Mouse (Mus musculus): ENCODE results near the gene Rlim. TPM values are rescaled to one million over a fixed set of nuclear protein-coding genes. Genes with fewer than 3 reads are reported as not detected.

Rlim gene
- polyA plus RNA-seq (2012; rRNA removed): 23.7 and 29.5 TPM in 2 replicates

DNA sequence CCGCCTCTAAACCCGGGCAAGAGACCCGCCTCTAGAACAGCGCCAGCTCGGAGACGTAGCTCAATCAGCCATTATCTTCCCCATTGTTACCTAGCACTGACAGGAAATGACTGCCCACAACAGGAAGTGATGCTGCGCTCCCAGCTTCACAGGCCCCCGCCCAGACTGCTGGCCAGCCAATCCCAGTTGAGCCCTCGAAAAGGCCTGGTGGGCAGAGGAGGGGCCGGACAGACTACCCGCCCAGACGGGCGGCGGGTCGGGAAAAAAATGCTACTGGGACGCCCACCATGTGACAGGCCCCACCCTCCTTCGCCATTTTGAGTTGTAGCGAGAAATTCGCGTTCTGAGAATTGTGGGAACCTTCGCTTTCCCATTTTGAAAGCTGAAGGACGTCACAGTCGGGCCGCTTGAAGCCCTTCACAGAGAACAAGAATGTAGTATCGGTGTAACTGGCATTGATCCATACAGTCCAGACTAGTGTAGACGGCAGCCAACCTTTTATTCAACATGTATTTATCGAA lies at the start of gene Rlim:
Gene Rlim, minus strand, starts transcription at position 116 of the 521 bp plus-strand sequence.

Other genes starting within 250 kb of the Rlim start
- 6.4 and 12.0 TPM in 2 replicates for gene Slc16a2, start 159.3 kb downstream of the Rlim start, polyA plus RNA-seq (2012; rRNA removed)
- 0.95 and 1.2 TPM in 2 replicates for gene Nexmif, start 219.9 kb upstream of the Rlim start, polyA plus RNA-seq (2012; rRNA removed)